Mouse (Mus musculus) limb, embryonic 10.5 days (tissue): ENCODE data around the gene Entpd8. TPM values are rescaled to one million over a fixed set of nuclear protein-coding genes. Genes with fewer than 3 reads are reported as not detected.

Experiments used
- DNase-seq: peaks from one replicate; pipeline ENCODE4 v3.0.0-alpha.2; 2017; ENCODE audit warnings: low spot score
- H3K27ac ChIP-seq: fragments of 300-500 bp; sonication (generic); 2 replicates; pipeline ENCODE4 v1.5.1; 2016; ENCODE audit warnings: mild to moderate bottlenecking
- H3K27me3 ChIP-seq: fragments of 300-500 bp; sonication (generic); 2 replicates; pipeline ENCODE4 v1.6.1; 2016; ENCODE audit warnings: low read depth, mild to moderate bottlenecking; ENCODE audit not compliant: poor library complexity, severe bottlenecking
- H3K36me3 ChIP-seq: fragments of 300-500 bp; sonication (generic); 2 replicates; pipeline ENCODE4 v1.6.1; 2016; ENCODE audit warnings: mild to moderate bottlenecking, moderate library complexity
- H3K4me1 ChIP-seq: fragments of 300-500 bp; sonication (generic); 2 replicates; pipeline ENCODE4 v1.6.1; 2016
- H3K4me3 ChIP-seq: fragments of 300-500 bp; sonication (generic); 2 replicates; pipeline ENCODE4 v1.5.1; 2016; ENCODE audit warnings: mild to moderate bottlenecking, moderate library complexity
- H3K9me3 ChIP-seq: fragments of 300-500 bp; sonication (generic); replicated peaks from 2 replicates; pipeline ENCODE4 v1.6.1; 2016; ENCODE audit warnings: mild to moderate bottlenecking
- WGBS: fragments of 180-500 bp; shearing (Covaris S2); methylation state at CpG from one replicate; pipeline ENCODE4 v1.1.7; 2016; 5-methylcytosine and 5-hydroxymethylcytosine counted together
- microRNA-seq: library from miRNA; unstranded; fragments of <30 nt; microRNA quantifications from one replicate; pipeline ENCODE4, GENCODE M21; 2017
- polyA plus RNA-seq: library from polyadenylated mRNA; unstranded; fragments of >200 nt; fragmentation: Nextera tagmentation; extraction: Ambion mirVana; gene quantifications from 2 replicates; pipeline ENCODE4 v1.2.1, GENCODE M21; 2016

The Entpd8 gene
- polyA plus RNA-seq, 1 experiment from 2014 or later: not detected

DNA sequence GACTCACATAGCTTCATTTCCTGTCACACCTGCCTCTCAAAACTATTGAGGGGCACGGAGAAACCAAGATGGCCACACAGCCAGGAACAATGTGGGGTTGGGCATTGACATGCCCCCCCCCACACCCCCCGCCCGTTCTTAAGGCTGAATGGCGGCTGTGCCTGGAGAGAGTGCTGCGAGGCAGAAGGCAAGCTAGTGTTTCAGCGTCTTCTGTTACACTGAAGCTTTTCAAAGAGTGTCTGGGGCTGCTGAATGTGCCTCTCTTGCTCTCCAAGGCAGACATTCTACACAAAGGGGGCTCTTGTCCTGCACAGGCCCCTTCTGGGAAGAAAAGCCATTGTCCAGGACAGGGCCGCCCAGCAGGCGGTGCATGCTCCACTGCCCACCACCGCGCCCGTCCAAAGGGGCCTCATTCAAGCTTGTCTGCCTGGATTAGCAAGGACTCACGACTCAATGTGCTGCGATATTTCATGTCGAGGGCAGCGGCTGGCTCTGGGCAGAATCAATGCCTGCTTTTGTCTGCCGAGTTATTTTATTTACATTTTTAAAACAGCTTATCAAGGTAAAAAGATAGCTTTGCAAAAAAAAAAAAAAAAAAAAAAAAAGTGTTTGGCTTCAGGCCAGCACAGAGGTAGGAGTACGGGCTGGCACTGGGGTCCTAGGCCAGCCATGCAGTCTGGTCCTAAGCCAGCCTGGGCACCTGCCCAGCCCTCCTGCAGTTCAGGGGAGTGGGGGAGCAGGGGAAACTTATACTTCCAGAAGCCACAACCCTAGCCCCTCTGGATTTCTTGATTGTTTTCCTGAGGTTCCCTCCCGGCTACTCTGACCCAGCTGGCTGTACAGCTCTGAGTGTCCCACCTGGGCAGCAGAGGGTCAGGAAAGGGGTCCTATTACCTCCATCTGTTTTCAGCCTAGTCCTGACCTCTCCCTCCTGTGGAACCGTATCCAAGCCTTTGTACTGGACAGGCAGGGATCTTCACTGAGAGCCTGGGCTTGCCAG lies 46.2 kb downstream of the Entpd8 start:
- Histone ChIP-seq H3K4me1 (peaks cover 28% of the 10 kb centered on the region), H3K27me3 (no peaks in the 10 kb centered on the region), H3K27ac (peak overlapping the region; percentile 66; the same call in 1 of the 2 replicates), H3K4me3 (no peak overlapping the region), H3K9me3 (no peaks in the 10 kb centered on the region), H3K36me3 (no peaks in the 10 kb centered on the region)
- no peak for DNase-seq
- 70% methylated on average over 19 of the region's 19 CpGs for WGBS

GRCm38 (mm10) chr2:25127206-25127605 lies 47.1 kb downstream of the Entpd8 start:
- peak overlapping the region; percentile 46; the same call in 1 of the 2 replicates for H3K27ac ChIP-seq
- DNase-seq: peak; percentile 81
- H3K4me1 ChIP-seq: peaks cover 28% of the 10 kb centered on the region
- H3K36me3 ChIP-seq: no peaks in the 10 kb centered on the region
- H3K9me3 ChIP-seq: no peaks in the 10 kb centered on the region
- no peaks in the 10 kb centered on the region for H3K27me3 ChIP-seq
- no peak overlapping the region for H3K4me3 ChIP-seq
- 42% methylated on average over 5 of the region's 5 CpGs for WGBS

DNA sequence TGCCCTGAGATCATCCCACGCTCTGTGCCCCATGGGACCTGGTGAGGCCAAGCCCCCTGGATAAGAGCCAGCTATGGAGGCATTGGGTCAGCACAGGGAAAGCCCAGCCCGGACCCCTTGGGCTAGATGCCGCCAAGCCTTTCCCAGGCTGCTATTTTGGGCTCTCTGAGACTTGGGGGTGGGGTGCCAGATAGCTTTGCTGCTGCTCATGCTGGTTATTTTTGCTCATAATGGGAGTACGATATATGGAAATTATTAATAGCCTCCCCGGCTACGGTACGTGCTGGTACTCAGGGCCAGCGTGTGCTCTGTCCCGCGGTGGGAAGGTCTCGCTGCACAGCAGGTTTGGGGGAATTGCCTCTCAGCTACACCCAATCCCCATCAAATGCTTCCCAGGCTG lies 48.0 kb downstream of the Entpd8 start:
- H3K4me3 ChIP-seq: no peak overlapping the region
- 93% methylated on average over 11 of the region's 11 CpGs for WGBS
- peaks cover 28% of the 10 kb centered on the region for H3K4me1 ChIP-seq
- DNase-seq: no peak
- H3K36me3 ChIP-seq: no peaks in the 10 kb centered on the region
- no peak overlapping the region; the same call in 1 of the 2 replicates for H3K27ac ChIP-seq
- no peaks in the 10 kb centered on the region for H3K27me3 ChIP-seq
- H3K9me3 ChIP-seq: no peaks in the 10 kb centered on the region

DNA sequence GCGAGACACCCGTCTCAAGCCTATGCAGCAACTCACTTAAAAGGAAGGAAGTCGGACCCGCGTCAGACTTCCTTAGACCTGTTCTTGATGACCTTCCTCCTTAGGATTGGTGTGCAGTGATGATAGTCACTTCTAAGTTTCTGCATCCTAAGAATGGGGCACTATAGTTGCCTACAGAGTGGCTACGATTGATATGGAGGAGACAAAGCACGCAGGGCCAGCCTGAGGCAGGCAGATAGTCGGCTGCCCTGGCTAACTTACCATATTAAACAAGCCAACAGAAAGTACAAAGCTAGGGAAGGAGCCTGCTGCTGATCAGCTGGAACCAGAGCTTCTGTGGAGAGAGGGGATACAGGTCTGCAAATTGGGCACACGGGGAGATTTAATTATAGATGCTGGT lies 51.5 kb downstream of the Entpd8 start:
- Histone ChIP-seq H3K27me3 (no peaks in the 10 kb centered on the region), H3K9me3 (no peaks in the 10 kb centered on the region), H3K36me3 (no peaks in the 10 kb centered on the region), H3K4me3 (no peak overlapping the region), H3K4me1 (peaks cover 16% of the 10 kb centered on the region), H3K27ac (no peak overlapping the region)
- WGBS: 85% methylated on average over 9 of the region's 9 CpGs
- DNase-seq: no peak

Small RNAs within 50 kb of the gene (microRNA-seq; reads per million reads assigned to microRNA genes)
- not detected for gene Gm24328
- not detected for gene Mir7664

Other genes starting within 250 kb of the Entpd8 start
- gene Ehmt1, start 160.7 kb upstream of the Entpd8 start, polyA plus RNA-seq: 136 and 152 TPM in 2 replicates
- 12.9 and 16.5 TPM in 2 replicates for gene Arrdc1, start 145.1 kb upstream of the Entpd8 start, polyA plus RNA-seq
- 24.6 and 27.6 TPM in 2 replicates for gene Zmynd19, start 130.5 kb upstream of the Entpd8 start, polyA plus RNA-seq
- 36.6 and 36.9 TPM in 2 replicates for gene Dph7, start 117.9 kb upstream of the Entpd8 start, polyA plus RNA-seq
- 119 and 124 TPM in 2 replicates for gene Mrpl41, start 105.2 kb upstream of the Entpd8 start, polyA plus RNA-seq
- 7.0 and 9.1 TPM in 2 replicates for gene Pnpla7, start 104.3 kb upstream of the Entpd8 start, polyA plus RNA-seq
- gene Nsmf, start 25.9 kb upstream of the Entpd8 start, polyA plus RNA-seq: 61.6 and 68.2 TPM in 2 replicates
- 0.15 and 0.28 TPM in 2 replicates for gene Noxa1, start 14.8 kb downstream of the Entpd8 start, polyA plus RNA-seq
- gene Nrarp, start 100.5 kb downstream of the Entpd8 start, polyA plus RNA-seq: 7.9 and 10.3 TPM in 2 replicates
- gene Tor4a, start 116.6 kb downstream of the Entpd8 start, polyA plus RNA-seq: 3.2 TPM in 2 replicates
- gene Nelfb, start 131.2 kb downstream of the Entpd8 start, polyA plus RNA-seq: 129 and 137 TPM in 2 replicates
- 0.14 TPM in 1 of 2 replicates, not detected in the other for gene Stpg3, start 134.3 kb downstream of the Entpd8 start, polyA plus RNA-seq
- 1.0 TPM in 1 of 2 replicates, not detected in the other for gene Fam166a, start 138.4 kb downstream of the Entpd8 start, polyA plus RNA-seq
- gene Tubb4b, start 144.4 kb downstream of the Entpd8 start, polyA plus RNA-seq: 597 and 608 TPM in 2 replicates
- not detected in 2 replicates for gene Slc34a3, start 154.1 kb downstream of the Entpd8 start, polyA plus RNA-seq
- not detected in 2 replicates for gene Rnf224, start 156.5 kb downstream of the Entpd8 start, polyA plus RNA-seq
- gene Rnf208, start 162.0 kb downstream of the Entpd8 start, polyA plus RNA-seq: 3.8 and 5.7 TPM in 2 replicates
- gene Cysrt1, start 162.1 kb downstream of the Entpd8 start, polyA plus RNA-seq: 0.25 TPM in 1 of 2 replicates, not detected in the other
- gene AL732309.1, start 166.6 kb downstream of the Entpd8 start, polyA plus RNA-seq: 6.5 and 7.8 TPM in 2 replicates
- 14.5 and 18.4 TPM in 2 replicates for gene Tmem203, start 175.1 kb downstream of the Entpd8 start, polyA plus RNA-seq
- gene Tprn, start 182.3 kb downstream of the Entpd8 start, polyA plus RNA-seq: 8.7 and 9.7 TPM in 2 replicates
- 235 and 243 TPM in 2 replicates for gene Ssna1, start 192.1 kb downstream of the Entpd8 start, polyA plus RNA-seq
- gene Anapc2, start 192.2 kb downstream of the Entpd8 start, polyA plus RNA-seq: 138 and 153 TPM in 2 replicates
- not detected in 2 replicates for gene Tmem210, start 207.8 kb downstream of the Entpd8 start, polyA plus RNA-seq
- gene Lrrc26, start 209.6 kb downstream of the Entpd8 start, polyA plus RNA-seq: not detected in 2 replicates
- 0.30 and 0.46 TPM in 2 replicates for gene Grin1, start 238.9 kb downstream of the Entpd8 start, polyA plus RNA-seq